Mouse (Mus musculus) ES-Bruce4 (cell line): ENCODE data around the gene Dst.

Source experiments
- CTCF ChIP-seq: IDR thresholded peaks from one replicate; pipeline ENCODE4 v1.8.1; 2011; ENCODE audit warnings: low read depth, low read length
- EP300 ChIP-seq: IDR thresholded peaks from 2 replicates; pipeline ENCODE4 v1.6.1; 2011; ENCODE audit warnings: low read depth, low read length; ENCODE audit not compliant: insufficient read depth
- POLR2A ChIP-seq: IDR thresholded peaks from one replicate; pipeline ENCODE4 v1.8.1; 2011; ENCODE audit warnings: low read length; ENCODE audit not compliant: insufficient read depth

DNA sequence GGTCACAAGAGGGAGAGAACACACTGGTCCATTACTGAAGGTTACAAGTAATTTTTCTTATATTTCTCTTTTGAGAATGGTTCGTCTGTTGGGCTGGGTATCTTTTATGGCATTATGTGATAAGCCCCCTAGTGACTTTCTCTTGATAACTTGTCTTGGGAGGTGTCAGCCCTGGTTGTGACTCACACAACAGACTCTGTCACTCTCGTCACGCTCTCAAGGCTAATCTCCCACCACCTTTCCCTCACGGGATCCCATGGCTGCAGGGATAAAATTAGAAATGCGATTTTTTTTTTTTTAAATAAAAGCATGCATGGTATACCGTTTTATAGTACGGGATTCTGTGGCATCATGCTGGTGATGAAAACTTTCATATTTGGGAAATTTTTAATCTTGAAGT is 375.5 kb downstream of the Dst start:
- no peak for TF ChIP-seq CTCF
- no peak for TF ChIP-seq EP300
- no peak for TF ChIP-seq POLR2A
